Mouse (Mus musculus) MEL (cell line): ENCODE measurements at regions not wholly inside any gene's neighbourhood (a gene's known extent, or its start where the extent isn't known, plus 50 kb on each side); places are given as distances from the start of the nearest gene placed in this dataset.

ENCODE experiments used
- BHLHE40 ChIP-seq: IDR thresholded peaks from 2 replicates; pipeline ENCODE4 v1.6.1; 2012; ENCODE audit warnings: low read depth, mild to moderate bottlenecking, inconsistent platforms, low read length, improper control_type of control experiment, borderline replicate concordance
- CHD2 ChIP-seq: IDR thresholded peaks from 2 replicates; pipeline ENCODE4 v1.6.1; 2011; ENCODE audit warnings: low read length, improper control_type of control experiment
- CTCF ChIP-seq, 3 experiments: IDR thresholded peaks in 2 of 3; conservative IDR thresholded peaks in 1 of 3; 2 replicates each; pipeline ENCODE4 v1.5.1; 2011 to 2012; ENCODE audit warnings: low read length in 3 of 3, low read depth in 2 of 3, mild to moderate bottlenecking in 2 of 3, improper control_type of control experiment in 1 of 3, inconsistent platforms in 1 of 3, mixed read lengths in 1 of 3, moderate library complexity in 1 of 3; ENCODE audit not compliant: control insufficient read depth in 1 of 3, insufficient read depth in 1 of 3, poor library complexity in 1 of 3, severe bottlenecking in 1 of 3
- GATA1 ChIP-seq: IDR thresholded peaks from 2 replicates; pipeline ENCODE4 v1.6.1; 2011; ENCODE audit warnings: low read depth, low read length, improper control_type of control experiment
- MAX ChIP-seq: IDR thresholded peaks from 2 replicates; pipeline ENCODE4 v1.6.1; 2011; ENCODE audit warnings: low read length, improper control_type of control experiment
- MXI1 ChIP-seq: IDR thresholded peaks from 2 replicates; pipeline ENCODE4 v1.6.1; 2011; ENCODE audit warnings: mild to moderate bottlenecking, low read depth, low read length, improper control_type of control experiment
- MYC ChIP-seq: IDR thresholded peaks from 2 replicates; pipeline ENCODE4 v1.6.1; 2011; ENCODE audit warnings: low read depth, mild to moderate bottlenecking, low read length, improper control_type of control experiment, moderate library complexity
- POLR2A ChIP-seq, 2 experiments: IDR thresholded peaks; 2 replicates each; pipeline ENCODE4 v1.6.1; 2011 to 2012; ENCODE audit warnings: low read length in 2 of 2, mild to moderate bottlenecking in 2 of 2, control low read depth in 1 of 2, improper control_type of control experiment in 1 of 2, low read depth in 1 of 2, moderate library complexity in 1 of 2; ENCODE audit not compliant: control insufficient read depth in 1 of 2, insufficient read depth in 1 of 2, poor library complexity in 1 of 2
- RAD21 ChIP-seq: IDR thresholded peaks from 2 replicates; pipeline ENCODE4 v1.6.1; 2011; ENCODE audit warnings: mild to moderate bottlenecking, low read depth, low read length, improper control_type of control experiment
- TAL1 ChIP-seq: IDR thresholded peaks from 2 replicates; pipeline ENCODE4 v1.6.1; 2012; ENCODE audit warnings: mild to moderate bottlenecking, inconsistent platforms, low read length, moderate library complexity, mixed read lengths
- TBP ChIP-seq: IDR thresholded peaks from 2 replicates; pipeline ENCODE4 v1.8.0; 2011; ENCODE audit warnings: low read depth, low read length, improper control_type of control experiment
- USF1 ChIP-seq: IDR thresholded peaks from 2 replicates; pipeline ENCODE4 v1.6.1; 2014; ENCODE audit warnings: low read depth, mild to moderate bottlenecking, inconsistent platforms, low read length, improper control_type of control experiment, moderate library complexity
- ZC3H11A ChIP-seq: IDR thresholded peaks from 2 replicates; pipeline ENCODE4 v1.6.1; 2012; ENCODE audit warnings: low read depth, mild to moderate bottlenecking, inconsistent platforms, low read length, improper control_type of control experiment

DNA sequence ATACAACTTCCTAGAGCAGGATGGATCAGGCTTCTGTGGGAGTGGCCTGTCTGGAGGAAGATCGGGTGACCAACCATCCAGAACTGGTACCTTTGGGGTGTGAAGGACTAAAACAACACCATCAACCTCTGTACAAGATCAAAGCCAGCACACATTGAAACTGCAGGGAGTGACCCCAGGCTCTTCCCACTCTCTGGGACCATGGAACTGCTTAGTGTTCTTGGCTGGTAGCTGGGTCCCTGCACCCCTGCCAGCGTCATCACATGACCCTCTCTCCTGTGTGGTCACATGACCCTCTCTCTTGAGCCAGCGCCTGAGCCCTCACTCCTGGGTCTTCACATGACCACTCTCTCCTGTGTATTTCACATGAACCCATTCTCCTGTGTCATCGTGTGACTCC, 178.3 kb upstream of the Cdh4 start:
- no peak for TF ChIP-seq CTCF (IDR thresholded peaks at IDR 0.05 in 2 of 3, conservative IDR thresholded peaks at IDR 0.05 in 1 of 3; ENCODE audit: control insufficient read depth in 1 of 3, insufficient read depth in 1 of 3, low read depth in 2 of 3, low read length in 3 of 3, poor library complexity in 1 of 3, severe bottlenecking in 1 of 3)
- no peak for TF ChIP-seq TAL1
- TF ChIP-seq ZC3H11A, result no peak
- no peak for TF ChIP-seq MXI1
- no peak for TF ChIP-seq BHLHE40
- no peak for TF ChIP-seq POLR2A (IDR thresholded peaks at IDR 0.05; ENCODE audit: control insufficient read depth in 1 of 2, insufficient read depth in 1 of 2, low read depth in 1 of 2, low read length in 2 of 2, poor library complexity in 1 of 2)
- TF ChIP-seq RAD21, result no peak
- no peak for TF ChIP-seq USF1
- TF ChIP-seq MYC, result no peak
- TF ChIP-seq CHD2, result no peak
- no peak for TF ChIP-seq MAX
- TF ChIP-seq GATA1, result no peak
- TF ChIP-seq TBP, result no peak
